In genomic region chr3:138027575-138028362, GRCm38 (mm10) we compare ENCODE assay signal across 22 mouse cellular contexts. TPM values are rescaled to one million over a fixed set of nuclear protein-coding genes. Genes with fewer than 3 reads are reported as not detected.
A peak's percentile ranks its signal among the peaks of the same experiment; 100 is the strongest.
DNase-seq lines count a peak whose midpoint lies in the region; ATAC-seq and TF ChIP-seq lines count a peak whose summit lies in the region.
"Had no signal": no experiment of that assay in that cellular context is flagged by ENCODE, and none has a peak within 500 bp of the region (broad histone marks: within the 10 kb centered on the region; RNA-seq: fewer than 3 reads in every experiment).

No protein-coding gene starts in this region.

- no peak overlapping the region for H3K27ac ChIP-seq in intestine, embryonic 15.5 days
- H3K27ac ChIP-seq in intestine, postnatal 0 days (ENCODE audit: low read depth, low read length), result no peak overlapping the region
- no peak overlapping the region for H3K27ac ChIP-seq in liver, embryonic 12.5 days
- H3K27ac ChIP-seq: hindbrain, embryonic 14.5 days; limb, embryonic 15.5 days had no signal

- H3K27me3 ChIP-seq in intestine, embryonic 15.5 days (replicated peaks), result no peaks in the 10 kb centered on the region
- H3K27me3 ChIP-seq in intestine, postnatal 0 days (replicated peaks; ENCODE audit: control insufficient read depth, insufficient read depth, low read length), result no peaks in the 10 kb centered on the region
- no peaks in the 10 kb centered on the region for H3K27me3 ChIP-seq in liver, embryonic 12.5 days (replicated peaks)
- H3K27me3 ChIP-seq: limb, embryonic 15.5 days had no signal

- H3K4me1 ChIP-seq in intestine, embryonic 15.5 days (replicated peaks), result 0 out of 2 replicates have a peak, but pooled peaks cover 2% of the 10 kb centered on the region
- peaks cover 5% of the 10 kb centered on the region; the same call in 1 of the 2 replicates for H3K4me1 ChIP-seq in intestine, postnatal 0 days (replicated peaks; ENCODE audit: control insufficient read depth, insufficient read depth, low read length)
- no peaks in the 10 kb centered on the region for H3K4me1 ChIP-seq in liver, embryonic 12.5 days

- H3K9me3 ChIP-seq in intestine, embryonic 15.5 days, result no peaks in the 10 kb centered on the region
- H3K9me3 ChIP-seq in intestine, postnatal 0 days (ENCODE audit: control insufficient read depth), result no peaks in the 10 kb centered on the region
- no peaks in the 10 kb centered on the region for H3K9me3 ChIP-seq in liver, embryonic 12.5 days (replicated peaks)
- H3K9me3 ChIP-seq: limb, embryonic 15.5 days had no signal

- peak; percentile 38 for DNase-seq in adrenal gland, postnatal 14 days
- DNase-seq in adrenal gland, postnatal 36 days, result no peak
- DNase-seq in naive thymus-derived CD4-positive, alpha-beta T cell, adult 2 months (ENCODE audit: low read depth), result peak; percentile 10
- no peak for DNase-seq in left cerebral cortex, adult 8-10 months (ENCODE audit: low spot score in 2 of 2)
- DNase-seq: adrenal gland, adult 2 months; B cell, adult 2 months; gastrocnemius, postnatal 36 days; heart, postnatal 14 days; kidney, adult 9 months; kidney, postnatal 4 days; liver, postnatal 0 days; lung, postnatal 36 days had no signal

- H3K4me3 ChIP-seq in intestine, embryonic 15.5 days (replicated peaks), result no peak overlapping the region
- H3K4me3 ChIP-seq in intestine, postnatal 0 days (ENCODE audit: low read depth, low read length), result no peak overlapping the region
- no peak overlapping the region for H3K4me3 ChIP-seq in liver, embryonic 12.5 days
- H3K4me3 ChIP-seq: limb, embryonic 15.5 days had no signal

- WGBS in intestine, embryonic 15.5 days, result 75% methylated on average over 5 of the region's 5 CpGs
- 71% methylated on average over 5 of the region's 5 CpGs for WGBS in intestine, postnatal 0 days
- 66% methylated on average over 5 of the region's 5 CpGs for WGBS in liver, embryonic 12.5 days (ENCODE audit: insufficient replicate concordance)

- TF ChIP-seq CTCF in intestine, postnatal 0 days (IDR thresholded peaks at IDR 0.05; ENCODE audit: low read depth), result no peak

- H3K9ac ChIP-seq in intestine, embryonic 15.5 days, result no peak overlapping the region
- no peak overlapping the region for H3K9ac ChIP-seq in intestine, postnatal 0 days (ENCODE audit: low read depth, low read length)
- no peak overlapping the region for H3K9ac ChIP-seq in liver, embryonic 12.5 days
- H3K9ac ChIP-seq: hindbrain, embryonic 14.5 days; limb, embryonic 15.5 days; liver, postnatal 0 days had no signal

- ATAC-seq in intestine, embryonic 15.5 days, result peak; percentile 36; the same call in 1 of the 2 replicates
- no peak for ATAC-seq in intestine, postnatal 0 days
- peak; percentile 52 for ATAC-seq in activated CD4-positive, CD25-positive, alpha-beta regulatory T cell, adult 4 months
- ATAC-seq in liver, embryonic 12.5 days, result no peak
- ATAC-seq: liver, postnatal 0 days had no signal

- H3K36me3 ChIP-seq in intestine, embryonic 15.5 days, result no peaks in the 10 kb centered on the region
- H3K36me3 ChIP-seq in intestine, postnatal 0 days (ENCODE audit: control insufficient read depth, insufficient read depth), result no peaks in the 10 kb centered on the region
- no peaks in the 10 kb centered on the region for H3K36me3 ChIP-seq in liver, embryonic 12.5 days
- H3K36me3 ChIP-seq: limb, embryonic 15.5 days had no signal

- H3K4me2 ChIP-seq in intestine, embryonic 15.5 days (replicated peaks), result no peak overlapping the region
- no peak overlapping the region for H3K4me2 ChIP-seq in intestine, postnatal 0 days (replicated peaks; ENCODE audit: low read depth)
- no peak overlapping the region for H3K4me2 ChIP-seq in liver, embryonic 12.5 days
- H3K4me2 ChIP-seq: hindbrain, embryonic 14.5 days; limb, embryonic 15.5 days; midbrain, embryonic 11.5 days had no signal

RNA-seq across cellular contexts. Expression of gene 1110002E22Rik, which starts 37.1 kb away (rescaled TPM):
- total RNA-seq in adrenal gland, postnatal 14 days (2021), result 0.04 TPM in 1 of 2 replicates, not detected in the other
- under 1 TPM in 1 of 2 experiments, not detected in 1; 0.10 TPM for total RNA-seq in adrenal gland, postnatal 36 days (2021)
- polyA plus RNA-seq in intestine, embryonic 15.5 days (2015; fragmentation: Nextera tagmentation; extraction: Ambion mirVana), result 0.14 and 0.18 TPM in 2 replicates
- 0.07 and 0.08 TPM in 2 replicates for polyA plus RNA-seq in intestine, postnatal 0 days (2015; fragmentation: Nextera tagmentation; extraction: Ambion mirVana)
- polyA plus RNA-seq in activated CD4-positive, CD25-positive, alpha-beta regulatory T cell, adult 4 months (2017; shearing (Covaris generic)), result not detected
- 0.04 TPM in 2 replicates for polyA plus RNA-seq in liver, embryonic 12.5 days (2016; fragmentation: Nextera tagmentation; extraction: Ambion mirVana)
- 1 to 10 TPM; 1.3 to 2.2 (median 1.6) TPM for total RNA-seq in left cerebral cortex, adult 8-10 months (2022)

RNA-seq across cellular contexts. Expression of gene Gm5105, which starts 39.4 kb away (rescaled TPM):
- total RNA-seq in adrenal gland, postnatal 14 days (2021), result not detected in 2 replicates
- not detected for total RNA-seq in adrenal gland, postnatal 36 days (2021)
- 0.24 and 0.31 TPM in 2 replicates for polyA plus RNA-seq in intestine, embryonic 15.5 days (2015; fragmentation: Nextera tagmentation; extraction: Ambion mirVana)
- not detected in 2 replicates for polyA plus RNA-seq in intestine, postnatal 0 days (2015; fragmentation: Nextera tagmentation; extraction: Ambion mirVana)
- not detected for polyA plus RNA-seq in activated CD4-positive, CD25-positive, alpha-beta regulatory T cell, adult 4 months (2017; shearing (Covaris generic))
- polyA plus RNA-seq in liver, embryonic 12.5 days (2016; fragmentation: Nextera tagmentation; extraction: Ambion mirVana), result 0.10 TPM in 1 of 2 replicates, not detected in the other
- under 1 TPM in 1 of 4 experiments, not detected in 3; 0.21 TPM for total RNA-seq in left cerebral cortex, adult 8-10 months (2022)
- total RNA-seq: adrenal gland, adult 2 months; ES-E14; left cerebral cortex, postnatal 14 days had no signal
- polyA plus RNA-seq: adrenal gland, adult 2 months; embryonic facial prominence, embryonic 11.5 days; liver, postnatal 0 days; midbrain, embryonic 11.5 days had no signal

RNA-seq across cellular contexts. Expression of gene Dapp1, which starts 46.4 kb away (rescaled TPM):
- 4.9 and 10.1 TPM in 2 replicates for total RNA-seq in adrenal gland, postnatal 14 days (2021)
- 1 to 10 TPM; 3.5 to 6.9 TPM for total RNA-seq in adrenal gland, postnatal 36 days (2021)
- 23.2 and 23.7 TPM in 2 replicates for polyA plus RNA-seq in intestine, embryonic 15.5 days (2015; fragmentation: Nextera tagmentation; extraction: Ambion mirVana)
- 70.6 and 71.2 TPM in 2 replicates for polyA plus RNA-seq in intestine, postnatal 0 days (2015; fragmentation: Nextera tagmentation; extraction: Ambion mirVana)
- polyA plus RNA-seq in activated CD4-positive, CD25-positive, alpha-beta regulatory T cell, adult 4 months (2017; shearing (Covaris generic)), result 10 to 100 TPM; 58.7 to 78.7 TPM
- polyA plus RNA-seq in liver, embryonic 12.5 days (2016; fragmentation: Nextera tagmentation; extraction: Ambion mirVana), result 22.0 and 22.7 TPM in 2 replicates
- total RNA-seq in left cerebral cortex, adult 8-10 months (2022), result 1 to 10 TPM; 3.4 to 5.9 (median 4.7) TPM

Comparison
In these comparisons a context has a peak if more than half of its experiments do, and no peak if none do; other contexts are left out.
1. DNase-seq: peak in adrenal gland, postnatal 14 days (single experiment) and naive thymus-derived CD4-positive, alpha-beta T cell, adult 2 months (single experiment); none in adrenal gland, postnatal 36 days (0 of 2) and left cerebral cortex, adult 8-10 months (0 of 2).
2. ATAC-seq: peak in intestine, embryonic 15.5 days (single experiment) and activated CD4-positive, CD25-positive, alpha-beta regulatory T cell, adult 4 months (single experiment); none in intestine, postnatal 0 days (single experiment) and liver, embryonic 12.5 days (single experiment).